In the genomic region with DNA sequence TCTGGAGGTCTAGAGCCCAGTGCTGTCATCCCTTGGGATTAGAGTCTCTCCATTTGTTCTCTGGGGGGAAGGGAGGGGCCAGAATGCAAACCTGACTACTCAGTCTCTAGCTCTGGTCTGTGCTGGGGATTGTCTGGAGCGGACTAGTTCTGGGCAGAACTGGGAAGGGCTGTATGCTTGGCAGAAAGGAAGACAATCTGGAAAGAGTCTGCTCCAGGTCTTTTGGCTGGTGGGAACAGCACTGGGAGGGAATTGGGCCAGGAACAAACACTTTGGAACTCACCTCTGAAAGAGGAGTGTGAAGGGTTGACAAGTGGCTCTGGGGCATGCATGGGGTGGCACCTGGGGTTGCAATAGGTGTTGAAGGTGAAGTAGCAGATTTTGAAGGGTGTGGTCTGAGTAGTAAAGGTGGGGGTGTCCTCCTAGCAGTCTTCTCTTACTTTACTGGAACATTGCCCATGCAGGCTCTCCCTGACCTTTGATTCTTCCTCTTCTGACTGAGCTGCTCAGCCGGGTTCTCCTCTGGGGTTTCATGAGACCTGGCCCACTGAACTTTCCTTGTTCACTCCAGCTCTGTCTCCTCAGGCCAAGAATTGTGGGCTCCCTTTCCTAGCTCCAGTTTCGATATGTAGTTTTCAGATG, we compare ENCODE assay signal across 14 mouse cellular contexts. TPM values are rescaled to one million over a fixed set of nuclear protein-coding genes. Genes with fewer than 3 reads are reported as not detected.
DNase-seq lines count a peak whose midpoint lies in the region; ATAC-seq and TF ChIP-seq lines count a peak whose summit lies in the region.
"Had no signal": no experiment of that assay in that cellular context is flagged by ENCODE, and none has a peak within 500 bp of the region (broad histone marks: within the 10 kb centered on the region; RNA-seq: fewer than 3 reads in every experiment).

No protein-coding gene starts in this region.

- H3K4me2 ChIP-seq in neural tube, embryonic 13.5 days = no peak overlapping the region
- no peak overlapping the region for H3K4me2 ChIP-seq in lung, postnatal 0 days (replicated peaks; ENCODE audit: low read depth, low read length)
- H3K4me2 ChIP-seq: stomach, embryonic 15.5 days had no signal

- TF ChIP-seq CTCF in lung, postnatal 0 days (IDR thresholded peaks at IDR 0.05) = no peak

- peak; percentile 65 to 67 for DNase-seq in cerebellum, postnatal 10 days
- no peak for DNase-seq in cerebellum, postnatal 4 days (ENCODE audit: low spot score in 2 of 2)
- no peak for DNase-seq in neural tube, embryonic 10.5 days (ENCODE audit: extremely low spot score, low spot score)
- DNase-seq in lung, postnatal 0 days (ENCODE audit: low spot score) = peak; percentile 75
- no peak for DNase-seq in right cerebral cortex, postnatal 25 days
- DNase-seq in embryo, embryonic 10.5 days (ENCODE audit: low spot score) = no peak

- no peak overlapping the region for H3K4me3 ChIP-seq in neural tube, embryonic 13.5 days
- H3K4me3 ChIP-seq in lung, postnatal 0 days (ENCODE audit: low read depth, low read length) = no peak overlapping the region
- H3K4me3 ChIP-seq: stomach, embryonic 15.5 days had no signal

- peaks cover 44% of the 10 kb centered on the region for H3K4me1 ChIP-seq in neural tube, embryonic 13.5 days (replicated peaks)
- H3K4me1 ChIP-seq in lung, postnatal 0 days (ENCODE audit: insufficient read depth, low read depth, low read length) = no peaks in the 10 kb centered on the region

- peak overlapping the region; percentile 49 for H3K27ac ChIP-seq in neural tube, embryonic 13.5 days (replicated peaks)
- H3K27ac ChIP-seq in lung, postnatal 0 days (ENCODE audit: low read length) = no peak overlapping the region
- H3K27ac ChIP-seq: stomach, embryonic 15.5 days had no signal

- H3K27me3 ChIP-seq in neural tube, embryonic 13.5 days = no peaks in the 10 kb centered on the region
- H3K27me3 ChIP-seq in lung, postnatal 0 days (replicated peaks; ENCODE audit: insufficient read depth, low read length) = no peaks in the 10 kb centered on the region
- H3K27me3 ChIP-seq: stomach, embryonic 15.5 days had no signal

- H3K9ac ChIP-seq in neural tube, embryonic 13.5 days = no peak overlapping the region
- no peak overlapping the region for H3K9ac ChIP-seq in lung, postnatal 0 days (replicated peaks; ENCODE audit: low read depth)
- H3K9ac ChIP-seq: stomach, embryonic 15.5 days had no signal

- no peaks in the 10 kb centered on the region for H3K9me3 ChIP-seq in neural tube, embryonic 13.5 days
- H3K9me3 ChIP-seq in lung, postnatal 0 days (ENCODE audit: low read length) = no peaks in the 10 kb centered on the region
- H3K9me3 ChIP-seq: stomach, embryonic 15.5 days had no signal

- 77% methylated on average over 3 of the region's 3 CpGs for WGBS in neural tube, embryonic 13.5 days
- WGBS in lung, postnatal 0 days = 38% methylated on average over 3 of the region's 3 CpGs

- no peak for ATAC-seq in neural tube, embryonic 13.5 days (ENCODE audit: low read depth)
- ATAC-seq in lung, postnatal 0 days = peak; percentile 92
- ATAC-seq in monocyte, adult 5-6 weeks (replicated peaks; ENCODE audit: insufficient number of reproducible peaks, low FRiP score, low TSS enrichment, poor library complexity, severe bottlenecking) = no peak

- H3K36me3 ChIP-seq in neural tube, embryonic 13.5 days = peaks cover 56% of the 10 kb centered on the region
- no peaks in the 10 kb centered on the region for H3K36me3 ChIP-seq in lung, postnatal 0 days (ENCODE audit: insufficient read depth, low read length)
- H3K36me3 ChIP-seq: stomach, embryonic 15.5 days had no signal

- 0 out of 2 replicates have a peak, but pooled peaks have one; percentile 20 for TF ChIP-seq EP300 in lung, postnatal 0 days (IDR thresholded peaks at IDR 0.05)

RNA-seq across cellular contexts. Expression of a gene that starts 15.2 kb away (rescaled TPM):
- polyA plus RNA-seq in neural tube, embryonic 13.5 days (2015; fragmentation: Nextera tagmentation; extraction: Ambion mirVana) = 83.1 and 93.7 TPM in 2 replicates
- polyA plus RNA-seq in lung, postnatal 0 days (2015; fragmentation: Nextera tagmentation; extraction: Ambion mirVana) = 5.7 and 7.0 TPM in 2 replicates
- not detected in 3 replicates for total RNA-seq in monocyte, adult 5-6 weeks (2017)
- total RNA-seq: common myeloid progenitor, adult 5-6 weeks had no signal

RNA-seq across cellular contexts. Expression of a gene that starts 19.7 kb away (rescaled TPM):
- 83.3 and 88.7 TPM in 2 replicates for polyA plus RNA-seq in neural tube, embryonic 13.5 days (2015; fragmentation: Nextera tagmentation; extraction: Ambion mirVana)
- polyA plus RNA-seq in lung, postnatal 0 days (2015; fragmentation: Nextera tagmentation; extraction: Ambion mirVana) = 2.1 and 2.2 TPM in 2 replicates
- 28.6 to 54.5 TPM (median 38.7 TPM) in 3 replicates for total RNA-seq in monocyte, adult 5-6 weeks (2017)

RNA-seq across cellular contexts. Expression of a gene that starts 42.3 kb away (rescaled TPM):
- polyA plus RNA-seq in neural tube, embryonic 13.5 days (2015; fragmentation: Nextera tagmentation; extraction: Ambion mirVana) = not detected in 2 replicates
- 17.9 TPM in 1 of 2 replicates, not detected in the other for polyA plus RNA-seq in lung, postnatal 0 days (2015; fragmentation: Nextera tagmentation; extraction: Ambion mirVana)
- total RNA-seq in monocyte, adult 5-6 weeks (2017) = not detected in 3 replicates
- total RNA-seq: common myeloid progenitor, adult 5-6 weeks had no signal
- polyA plus RNA-seq: C2C12; heart, postnatal 0 days; liver, embryonic 16.5 days; neural tube, embryonic 14.5 days; stomach, embryonic 15.5 days had no signal

Comparison
In these comparisons a context has a peak if more than half of its experiments do, and no peak if none do; other contexts are left out.
1. DNase-seq: peak in cerebellum, postnatal 10 days (2 of 2) and lung, postnatal 0 days (single experiment); none in cerebellum, postnatal 4 days (0 of 2), neural tube, embryonic 10.5 days (single experiment), right cerebral cortex, postnatal 25 days (single experiment) and embryo, embryonic 10.5 days (single experiment).
2. RNA of a gene that starts 15.2 kb away (polyA plus RNA-seq): 83.1 to 93.7 TPM in neural tube, embryonic 13.5 days; 5.7 to 7.0 TPM in lung, postnatal 0 days; every median in the first group is over 10 times any median in the second.
3. RNA of a gene that starts 19.7 kb away (polyA plus RNA-seq): 83.3 to 88.7 TPM in neural tube, embryonic 13.5 days; 2.1 to 2.2 TPM in lung, postnatal 0 days; every median in the first group is over 10 times any median in the second.